Mouse (Mus musculus) limb, embryonic 15.5 days (tissue): ENCODE measurements around the gene Stxbp1. TPM values are rescaled to one million over a fixed set of nuclear protein-coding genes. Genes with fewer than 3 reads are reported as not detected.
A peak's percentile ranks its signal among the peaks of the same experiment; 100 is the strongest.

Experiments used
- ATAC-seq: fragments of 200-750 bp; cut with Nextera tagmentation; 2 replicates; pipeline ENCODE4 v1.8.0; 2017; ENCODE audit warnings: low read depth, moderate TSS enrichment; ENCODE audit not compliant: insufficient number of reproducible peaks, low FRiP score, low TSS enrichment
- H3K27ac ChIP-seq: fragments of 300-500 bp; sonication (generic); 2 replicates; pipeline ENCODE4 v1.5.1; 2015; ENCODE audit warnings: moderate library complexity, mild to moderate bottlenecking, inconsistent platforms
- H3K27me3 ChIP-seq: fragments of 300-500 bp; sonication (generic); 2 replicates; pipeline ENCODE4 v1.6.1; 2015; ENCODE audit warnings: inconsistent platforms
- H3K36me3 ChIP-seq: fragments of 300-500 bp; sonication (generic); 2 replicates; pipeline ENCODE4 v1.6.1; 2015; ENCODE audit warnings: inconsistent platforms
- H3K4me1 ChIP-seq: fragments of 300-500 bp; sonication (generic); 2 replicates; pipeline ENCODE4 v1.6.1; 2015; ENCODE audit warnings: inconsistent platforms
- H3K4me2 ChIP-seq: fragments of 300-500 bp; sonication (generic); 2 replicates; pipeline ENCODE4 v1.6.1; 2015; ENCODE audit warnings: mild to moderate bottlenecking, inconsistent platforms
- H3K4me3 ChIP-seq: fragments of 300-500 bp; sonication (generic); 2 replicates; pipeline ENCODE4 v1.5.1; 2015; ENCODE audit warnings: mild to moderate bottlenecking, inconsistent platforms
- H3K9ac ChIP-seq: fragments of 300-500 bp; sonication (generic); 2 replicates; pipeline ENCODE4 v1.6.1; 2015; ENCODE audit warnings: inconsistent platforms
- H3K9me3 ChIP-seq: fragments of 300-500 bp; sonication (generic); 2 replicates; pipeline ENCODE4 v1.6.1; 2016; ENCODE audit warnings: inconsistent platforms
- WGBS: fragments of 180-500 bp; shearing (Covaris S2); methylation state at CpG from one replicate; pipeline ENCODE4 v1.1.7; 2015; 5-methylcytosine and 5-hydroxymethylcytosine counted together
- polyA plus RNA-seq: library from polyadenylated mRNA; unstranded; fragments of >200 nt; fragmentation: Nextera tagmentation; extraction: Ambion mirVana; gene quantifications from 2 replicates; pipeline ENCODE4 v1.2.1, GENCODE M21; 2015

Gene Stxbp1
- polyA plus RNA-seq, 1 experiment from 2014 or later, result 17.9 TPM

- H3K4me1 ChIP-seq, result peaks cover 20% of the 10 kb centered on the region
- H3K9me3 ChIP-seq, result no peaks in the 10 kb centered on the region
- no peak overlapping the region for H3K4me3 ChIP-seq
- no peak overlapping the region for H3K4me2 ChIP-seq
- no peak overlapping the region for H3K27ac ChIP-seq
- H3K36me3 ChIP-seq, result no peaks in the 10 kb centered on the region
- no peak overlapping the region for H3K9ac ChIP-seq
- WGBS, result 79% methylated on average over 6 of the region's 6 CpGs
- H3K27me3 ChIP-seq, result no peaks in the 10 kb centered on the region
- no peak for ATAC-seq
Observed at GRCm38 (mm10) chr2:32778081-32778480, 69.0 kb downstream of the Stxbp1 start.

GRCm38 (mm10) chr2:32776192-32776591 lies 70.9 kb downstream of the Stxbp1 start:
- H3K36me3 ChIP-seq, result no peaks in the 10 kb centered on the region
- peak overlapping the region; percentile 48; the same call in 1 of the 2 replicates for H3K9ac ChIP-seq
- peak overlapping the region; percentile 72 for H3K4me3 ChIP-seq
- 25% methylated on average over 22 of the region's 22 CpGs for WGBS
- H3K4me2 ChIP-seq, result peak overlapping the region; percentile 90
- no peaks in the 10 kb centered on the region for H3K27me3 ChIP-seq
- H3K27ac ChIP-seq, result no peak overlapping the region
- no peaks in the 10 kb centered on the region for H3K9me3 ChIP-seq
- no peak for ATAC-seq
- peaks cover 20% of the 10 kb centered on the region for H3K4me1 ChIP-seq

GRCm38 (mm10) chr2:32775359-32776074 lies 71.5 kb downstream of the Stxbp1 start, which contains the start of the genes Ttc16 and Ptrh1:
Gene Ttc16, minus strand, starts transcription at chr2:32775633.
Gene Ptrh1, plus strand, starts transcription at chr2:32775786.
- WGBS, result under 1% methylated on average over 46 of the region's 46 CpGs
- Histone ChIP-seq H3K4me3 (peak within 1 kb of the TSS; percentile 72), H3K9ac (peak within 1 kb of the TSS; percentile 48), H3K36me3 (no peaks in the 10 kb centered on the region), H3K27ac (peak within 1 kb of the TSS; percentile 85), H3K4me2 (peak within 1 kb of the TSS; percentile 90), H3K9me3 (no peaks in the 10 kb centered on the region), H3K27me3 (no peaks in the 10 kb centered on the region), H3K4me1 (peaks cover 20% of the 10 kb centered on the region)
- peak; percentile 95 for ATAC-seq

- H3K9ac ChIP-seq, result no peak overlapping the region
- no peaks in the 10 kb centered on the region for H3K36me3 ChIP-seq
- H3K4me2 ChIP-seq, result no peak overlapping the region
- no peak overlapping the region for H3K4me3 ChIP-seq
- no peak for ATAC-seq
- no peaks in the 10 kb centered on the region for H3K9me3 ChIP-seq
- H3K4me1 ChIP-seq, result peaks cover 19% of the 10 kb centered on the region
- H3K27ac ChIP-seq, result no peak overlapping the region
- H3K27me3 ChIP-seq, result no peaks in the 10 kb centered on the region
- WGBS, result 74% methylated on average over 8 of the region's 8 CpGs
Observed at GRCm38 (mm10) chr2:32772626-32773279, 74.3 kb downstream of the Stxbp1 start.

- Histone ChIP-seq H3K9me3 (no peaks in the 10 kb centered on the region), H3K4me2 (no peak overlapping the region), H3K4me3 (no peak overlapping the region), H3K9ac (no peak overlapping the region), H3K27me3 (no peaks in the 10 kb centered on the region), H3K4me1 (peaks cover 21% of the 10 kb centered on the region), H3K27ac (no peak overlapping the region), H3K36me3 (no peaks in the 10 kb centered on the region)
- ATAC-seq, result no peak
- 28% methylated on average over 12 of the region's 12 CpGs for WGBS
Observed at GRCm38 (mm10) chr2:32771886-32772285, 75.2 kb downstream of the Stxbp1 start.

GRCm38 (mm10) chr2:32769327-32770085 lies 77.5 kb downstream of the Stxbp1 start:
- WGBS, result 83% methylated on average over 5 of the region's 5 CpGs

GRCm38 (mm10) chr2:32768661-32769285 lies 78.3 kb downstream of the Stxbp1 start:
- WGBS, result 45% methylated on average over 19 of the region's 19 CpGs
- no peaks in the 10 kb centered on the region for H3K27me3 ChIP-seq
- no peaks in the 10 kb centered on the region for H3K36me3 ChIP-seq
- peaks cover 6% of the 10 kb centered on the region; the same call in 1 of the 2 replicates for H3K4me1 ChIP-seq
- no peak for ATAC-seq
- no peak overlapping the region for H3K27ac ChIP-seq
- no peak overlapping the region for H3K4me2 ChIP-seq
- H3K4me3 ChIP-seq, result no peak overlapping the region
- no peak overlapping the region for H3K9ac ChIP-seq
- H3K9me3 ChIP-seq, result no peaks in the 10 kb centered on the region

More at GRCm38 (mm10) chr2:32769327-32770085, 77.5 kb downstream of the Stxbp1 start:
- H3K36me3 ChIP-seq, result no peaks in the 10 kb centered on the region
- no peak overlapping the region for H3K27ac ChIP-seq
- H3K27me3 ChIP-seq, result no peaks in the 10 kb centered on the region
- no peaks in the 10 kb centered on the region for H3K9me3 ChIP-seq
- no peak overlapping the region for H3K9ac ChIP-seq
- no peak overlapping the region for H3K4me3 ChIP-seq
- peaks cover 6% of the 10 kb centered on the region; the same call in 1 of the 2 replicates for H3K4me1 ChIP-seq
- no peak overlapping the region for H3K4me2 ChIP-seq
- ATAC-seq, result no peak

- no peak for ATAC-seq
- H3K9ac ChIP-seq, result no peak overlapping the region
- WGBS, result 65% methylated on average over 12 of the region's 12 CpGs
- no peaks in the 10 kb centered on the region for H3K27me3 ChIP-seq
- H3K4me1 ChIP-seq, result peaks cover 6% of the 10 kb centered on the region; the same call in 1 of the 2 replicates
- H3K36me3 ChIP-seq, result peaks cover 13% of the 10 kb centered on the region
- no peak overlapping the region for H3K4me3 ChIP-seq
- H3K27ac ChIP-seq, result no peak overlapping the region
- H3K4me2 ChIP-seq, result no peak overlapping the region
- no peaks in the 10 kb centered on the region for H3K9me3 ChIP-seq
Observed at GRCm38 (mm10) chr2:32767241-32767640, 79.8 kb downstream of the Stxbp1 start.

GRCm38 (mm10) chr2:32763353-32763752 lies 83.7 kb downstream of the Stxbp1 start:
- WGBS, result 85% methylated on average over 3 of the region's 3 CpGs
- no peak overlapping the region for H3K4me2 ChIP-seq

GRCm38 (mm10) chr2:32761859-32762258 lies 85.2 kb downstream of the Stxbp1 start:
- Histone ChIP-seq H3K9me3 (no peaks in the 10 kb centered on the region), H3K36me3 (peaks cover 39% of the 10 kb centered on the region), H3K27me3 (no peaks in the 10 kb centered on the region), H3K4me3 (no peak overlapping the region), H3K27ac (no peak overlapping the region), H3K4me1 (peaks cover 12% of the 10 kb centered on the region), H3K4me2 (no peak overlapping the region), H3K9ac (no peak overlapping the region)
- no peak for ATAC-seq
- WGBS, result 88% methylated on average over 4 of the region's 4 CpGs

More at GRCm38 (mm10) chr2:32763353-32763752, 83.7 kb downstream of the Stxbp1 start:
- H3K9me3 ChIP-seq, result no peaks in the 10 kb centered on the region
- no peak overlapping the region for H3K27ac ChIP-seq
- H3K9ac ChIP-seq, result no peak overlapping the region
- peaks cover 39% of the 10 kb centered on the region for H3K36me3 ChIP-seq
- ATAC-seq, result no peak
- peaks cover 10% of the 10 kb centered on the region; the same call in 1 of the 2 replicates for H3K4me1 ChIP-seq
- no peak overlapping the region for H3K4me3 ChIP-seq
- no peaks in the 10 kb centered on the region for H3K27me3 ChIP-seq

GRCm38 (mm10) chr2:32761361-32761760 lies 85.7 kb downstream of the Stxbp1 start:
- Histone ChIP-seq H3K27ac (no peak overlapping the region), H3K4me2 (no peak overlapping the region), H3K9me3 (no peaks in the 10 kb centered on the region), H3K27me3 (no peaks in the 10 kb centered on the region), H3K9ac (no peak overlapping the region), H3K4me1 (peaks cover 12% of the 10 kb centered on the region), H3K4me3 (no peak overlapping the region), H3K36me3 (peaks cover 39% of the 10 kb centered on the region)
- no peak for ATAC-seq
- WGBS, result 91% methylated on average over 14 of the region's 14 CpGs
